Mouse (Mus musculus): Measurements from ENCODE around the gene Poc5. TPM values are rescaled to one million over a fixed set of nuclear protein-coding genes. Genes with fewer than 3 reads are reported as not detected.

Poc5 gene
- 16.7 and 20.0 TPM in 2 replicates for polyA plus RNA-seq (2012; rRNA removed)

DNA sequence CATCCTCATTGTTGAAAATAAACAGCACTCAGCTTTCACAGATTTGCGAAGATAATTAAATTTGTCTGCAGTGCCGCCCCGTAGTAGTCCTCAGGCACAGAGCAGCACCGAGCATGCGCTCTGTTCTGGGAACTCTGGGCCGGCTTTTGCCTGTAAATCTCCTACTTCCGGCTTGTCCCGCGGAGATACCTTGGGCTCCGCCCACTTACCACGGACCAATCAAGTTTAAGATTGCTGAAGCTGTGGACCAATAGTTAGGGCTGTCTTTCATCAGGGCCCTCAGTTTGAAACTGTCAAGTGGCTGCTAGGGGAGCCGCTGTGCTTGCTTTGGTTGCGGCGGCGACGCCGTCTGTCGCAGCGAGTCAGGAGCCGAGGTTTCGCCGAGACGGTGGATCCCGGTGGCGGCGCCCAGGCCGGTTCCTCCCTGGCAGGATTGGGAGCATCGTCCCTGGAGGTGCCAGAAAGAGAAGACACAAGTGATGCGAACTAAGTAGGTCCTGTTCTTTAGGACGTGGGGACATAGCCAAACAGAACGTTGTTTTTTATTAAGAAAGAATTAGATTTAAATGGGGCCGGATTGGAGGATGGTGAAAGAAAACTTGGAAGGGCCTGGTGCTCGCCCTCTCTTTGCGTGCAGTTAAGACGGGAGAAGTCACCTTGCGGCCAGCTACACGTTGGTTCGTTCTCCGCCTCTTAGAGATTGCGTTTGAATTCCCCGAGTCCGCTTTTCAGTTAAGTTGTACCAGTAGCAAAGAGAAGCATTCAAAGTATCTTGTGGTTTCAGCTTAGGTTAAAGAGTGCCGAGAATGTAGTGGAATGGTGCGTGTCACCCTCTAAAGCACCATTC lies at the start of gene Poc5:
Gene Poc5 (plus strand): TSS at position 253 of the 847 bp plus-strand sequence.

Other genes starting within 250 kb of the Poc5 start
- 0.04 and 0.09 TPM in 2 replicates for gene Ankdd1b, start 82.9 kb downstream of the Poc5 start, polyA plus RNA-seq (2012; rRNA removed)
- not detected in 2 replicates for gene Gm17622, start 102.4 kb downstream of the Poc5 start, polyA plus RNA-seq (2012; rRNA removed)
- 5.6 and 6.0 TPM in 2 replicates for gene Polk, start 154.3 kb downstream of the Poc5 start, polyA plus RNA-seq (2012; rRNA removed)
- gene Col4a3bp, start 154.3 kb downstream of the Poc5 start, polyA plus RNA-seq (2012; rRNA removed): 20.8 and 21.5 TPM in 2 replicates

Measured in central nervous system, embryonic 14 days (tissue).